Mouse (Mus musculus) forebrain, postnatal 0 days (tissue): Measurements from ENCODE around the gene Hdac4. TPM values are rescaled to one million over a fixed set of nuclear protein-coding genes. Genes with fewer than 3 reads are reported as not detected.

Experiments
- ATAC-seq: fragments of 200-750 bp; cut with Nextera tagmentation; 2 replicates; pipeline ENCODE4 v1.8.0; 2017; ENCODE audit warnings: mild to moderate bottlenecking, moderate library complexity
- DNase-seq: peaks from one replicate; pipeline ENCODE4 v3.0.0-alpha.2; 2015
- H3K27ac ChIP-seq: fragments of 300-500 bp; sonication (generic); 2 replicates; pipeline ENCODE4 v1.5.1; 2014; ENCODE audit warnings: low read depth, mild to moderate bottlenecking, antibody characterized with exemption, low read length, moderate library complexity, mixed read lengths
- H3K27me3 ChIP-seq: fragments of 300-500 bp; sonication (generic); 2 replicates; pipeline ENCODE4 v1.6.1; 2014; ENCODE audit warnings: mild to moderate bottlenecking, low read length, mixed read lengths; ENCODE audit not compliant: insufficient read depth
- H3K36me3 ChIP-seq: fragments of 300-500 bp; sonication (generic); 2 replicates; pipeline ENCODE4 v1.6.1; 2014; ENCODE audit warnings: mild to moderate bottlenecking, moderate library complexity; ENCODE audit not compliant: insufficient read depth
- H3K4me1 ChIP-seq: fragments of 300-500 bp; sonication (generic); 2 replicates; pipeline ENCODE4 v1.6.1; 2014; ENCODE audit warnings: antibody characterized with exemption; ENCODE audit not compliant: insufficient read depth
- H3K4me2 ChIP-seq: fragments of 300-500 bp; sonication (generic); 2 replicates; pipeline ENCODE4 v1.6.1; 2014; ENCODE audit warnings: low read depth, mild to moderate bottlenecking, moderate library complexity
- H3K4me3 ChIP-seq: fragments of 300-500 bp; sonication (generic); 2 replicates; pipeline ENCODE4 v1.5.1; 2014; ENCODE audit warnings: low read depth, low read length, mixed read lengths
- H3K9ac ChIP-seq: fragments of 300-500 bp; sonication (generic); 2 replicates; pipeline ENCODE4 v1.6.1; 2014; ENCODE audit warnings: mild to moderate bottlenecking
- H3K9me3 ChIP-seq: fragments of 300-500 bp; sonication (generic); 2 replicates; pipeline ENCODE4 v1.6.1; 2016; ENCODE audit warnings: low read length
- CTCF ChIP-seq: sonication (generic); IDR thresholded peaks from 2 replicates; pipeline ENCODE4 v1.5.1; 2016; ENCODE audit warnings: antibody characterized with exemption, control low read depth, low read depth
- WGBS: fragments of 180-500 bp; shearing (Covaris S2); extraction: QIAGEN DNeasy Blood & Tissue Kit; methylation state at CpG from one replicate; pipeline ENCODE4 v1.1.7; 2014; 5-methylcytosine and 5-hydroxymethylcytosine counted together
- polyA plus RNA-seq: library from polyadenylated mRNA; unstranded; fragments of >200 nt; fragmentation: Nextera tagmentation; extraction: Ambion mirVana; gene quantifications from 2 replicates; pipeline ENCODE4 v1.2.1, GENCODE M21; 2015
- total RNA-seq: library from RNA; depleted of rRNA; stranded (reverse); fragments of >200 nt; gene quantifications from 2 replicates; pipeline ENCODE4 v1.2.3, GENCODE M21; 2014

Gene Hdac4
- total and polyA plus RNA-seq, 2 experiments from 2014 or later: 21.3 to 57.0 TPM

DNA sequence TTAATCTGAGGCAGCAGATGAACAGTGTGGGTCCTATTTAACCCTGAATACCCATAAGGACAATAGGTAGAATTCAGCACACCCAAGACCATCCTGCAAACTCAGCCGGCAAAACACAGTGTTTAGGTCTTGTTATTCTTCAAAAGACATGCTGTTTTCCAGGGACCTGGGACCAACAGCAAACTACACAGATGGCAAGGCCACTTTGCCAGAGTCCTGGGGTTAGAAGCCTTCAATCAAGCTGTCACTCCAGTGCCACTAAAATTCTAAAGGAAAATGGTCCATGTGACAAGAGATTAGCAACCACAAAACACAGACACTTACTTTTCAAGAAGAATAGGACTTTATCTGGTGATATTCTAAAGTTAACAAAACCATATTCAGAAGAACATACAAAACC is 86.3 kb downstream of the Hdac4 start:
- no peak overlapping the region for H3K4me3 ChIP-seq
- no peaks in the 10 kb centered on the region for H3K4me1 ChIP-seq
- no peak for TF ChIP-seq CTCF
- DNase-seq (no peak), ATAC-seq (no peak)
- no peaks in the 10 kb centered on the region for H3K27me3 ChIP-seq
- H3K9ac ChIP-seq: no peak overlapping the region
- H3K27ac ChIP-seq: no peak overlapping the region
- WGBS: 20% methylated on average over 1 of the region's 1 CpGs
- H3K9me3 ChIP-seq: no peaks in the 10 kb centered on the region
- H3K4me2 ChIP-seq: no peak overlapping the region
- no peaks in the 10 kb centered on the region for H3K36me3 ChIP-seq

GRCm38 (mm10) chr1:92108556-92108955 is 86.9 kb downstream of the Hdac4 start:
- WGBS: 85% methylated on average over 2 of the region's 2 CpGs
- no peaks in the 10 kb centered on the region for H3K36me3 ChIP-seq
- H3K4me3 ChIP-seq: no peak overlapping the region
- H3K4me1 ChIP-seq: no peaks in the 10 kb centered on the region
- no peak overlapping the region for H3K4me2 ChIP-seq
- DNase-seq (no peak), ATAC-seq (no peak)
- no peaks in the 10 kb centered on the region for H3K9me3 ChIP-seq
- no peak overlapping the region for H3K9ac ChIP-seq
- TF ChIP-seq CTCF: no peak
- no peak overlapping the region for H3K27ac ChIP-seq
- H3K27me3 ChIP-seq: no peaks in the 10 kb centered on the region

GRCm38 (mm10) chr1:92107996-92108395 is 87.5 kb downstream of the Hdac4 start:
- DNase-seq: no peak
- H3K4me3 ChIP-seq: no peak overlapping the region
- H3K27me3 ChIP-seq: no peaks in the 10 kb centered on the region
- TF ChIP-seq CTCF: no peak
- H3K4me1 ChIP-seq: no peaks in the 10 kb centered on the region
- no peak for ATAC-seq
- H3K9me3 ChIP-seq: no peaks in the 10 kb centered on the region
- no peak overlapping the region for H3K27ac ChIP-seq
- H3K9ac ChIP-seq: no peak overlapping the region
- WGBS: 90% methylated on average over 2 of the region's 2 CpGs
- H3K36me3 ChIP-seq: no peaks in the 10 kb centered on the region
- H3K4me2 ChIP-seq: no peak overlapping the region

- no peak for ATAC-seq
- Histone ChIP-seq H3K27ac (no peak overlapping the region), H3K9me3 (no peaks in the 10 kb centered on the region), H3K36me3 (no peaks in the 10 kb centered on the region), H3K9ac (no peak overlapping the region), H3K27me3 (no peaks in the 10 kb centered on the region), H3K4me2 (no peak overlapping the region), H3K4me1 (no peaks in the 10 kb centered on the region), H3K4me3 (no peak overlapping the region)
- no peak for DNase-seq
- 88% methylated on average over 2 of the region's 2 CpGs for WGBS
- TF ChIP-seq CTCF: no peak
Measured at GRCm38 (mm10) chr1:92107521-92107920, 88.0 kb downstream of the Hdac4 start.

DNA sequence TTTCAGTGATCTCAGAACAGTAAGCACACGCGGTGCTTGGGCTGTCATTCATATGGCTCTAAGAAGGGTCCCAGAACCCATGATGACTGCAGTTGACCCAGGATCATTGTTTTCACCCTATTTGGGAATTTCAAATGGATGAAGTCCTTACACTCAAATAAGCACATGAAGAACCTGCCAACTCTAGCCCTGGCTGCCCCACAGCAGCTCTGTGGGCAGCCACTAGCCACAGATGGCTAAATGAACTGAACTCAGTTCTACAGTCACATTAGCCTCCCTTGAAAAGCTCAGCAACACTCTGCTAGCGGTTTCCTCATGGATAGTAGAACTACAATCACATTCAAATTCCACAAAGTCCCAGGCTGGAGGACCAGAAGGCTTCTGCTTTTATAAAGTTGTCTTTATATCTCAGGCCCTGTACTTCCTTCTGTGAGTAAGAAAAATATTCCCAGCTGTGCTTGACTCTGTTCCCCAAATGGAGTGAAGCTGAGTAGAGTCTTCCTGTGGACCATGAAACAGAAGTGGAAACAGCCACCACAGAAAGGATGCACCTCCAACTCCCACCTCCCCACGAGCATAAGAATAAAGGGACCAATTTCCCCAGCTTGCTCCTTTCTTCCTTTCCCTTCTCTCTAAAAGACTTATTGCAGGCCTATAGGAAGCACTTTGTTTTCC is 88.9 kb downstream of the Hdac4 start:
- DNase-seq: no peak
- WGBS: 77% methylated on average over 4 of the region's 4 CpGs
- no peaks in the 10 kb centered on the region for H3K27me3 ChIP-seq
- TF ChIP-seq CTCF: no peak
- ATAC-seq: no peak
- H3K9me3 ChIP-seq: no peaks in the 10 kb centered on the region
- no peak overlapping the region for H3K4me2 ChIP-seq
- H3K27ac ChIP-seq: no peak overlapping the region
- H3K4me3 ChIP-seq: no peak overlapping the region
- no peaks in the 10 kb centered on the region for H3K4me1 ChIP-seq
- no peaks in the 10 kb centered on the region for H3K36me3 ChIP-seq
- H3K9ac ChIP-seq: no peak overlapping the region

DNA sequence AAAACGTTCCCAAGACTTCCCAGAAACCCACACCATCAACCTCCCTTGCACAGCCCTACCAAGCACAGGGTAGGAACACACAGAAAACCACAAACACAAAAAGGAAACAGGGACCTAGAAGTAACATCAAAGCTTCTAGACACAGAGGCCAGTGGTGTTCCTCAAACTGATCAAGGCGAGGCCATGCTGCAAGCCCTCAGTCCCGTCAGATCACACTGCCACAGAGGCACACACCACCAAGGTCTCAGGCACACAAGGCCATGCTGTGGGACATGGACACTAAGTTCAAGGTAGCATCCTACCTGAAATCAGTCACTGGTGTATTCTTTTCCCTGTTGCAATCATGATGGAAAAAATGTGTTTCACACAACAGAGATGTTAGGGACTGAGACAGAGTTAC is 90.8 kb downstream of the Hdac4 start:
- H3K27ac ChIP-seq: no peak overlapping the region
- H3K36me3 ChIP-seq: no peaks in the 10 kb centered on the region
- WGBS: 89% methylated on average over 3 of the region's 3 CpGs
- H3K4me2 ChIP-seq: no peak overlapping the region
- peaks cover 8% of the 10 kb centered on the region for H3K4me1 ChIP-seq
- DNase-seq (no peak), ATAC-seq (no peak)
- H3K4me3 ChIP-seq: no peak overlapping the region
- no peak overlapping the region for H3K9ac ChIP-seq
- TF ChIP-seq CTCF: no peak
- no peaks in the 10 kb centered on the region for H3K9me3 ChIP-seq
- H3K27me3 ChIP-seq: no peaks in the 10 kb centered on the region

GRCm38 (mm10) chr1:92103971-92104370 is 91.5 kb downstream of the Hdac4 start:
- H3K27me3 ChIP-seq: no peaks in the 10 kb centered on the region
- no peak for ATAC-seq

More at GRCm38 (mm10) chr1:92103971-92104370, 91.5 kb downstream of the Hdac4 start:
- Histone ChIP-seq H3K4me3 (no peak overlapping the region), H3K36me3 (no peaks in the 10 kb centered on the region), H3K4me2 (no peak overlapping the region), H3K27ac (no peak overlapping the region), H3K9ac (no peak overlapping the region), H3K4me1 (peaks cover 9% of the 10 kb centered on the region), H3K9me3 (no peaks in the 10 kb centered on the region)
- DNase-seq: no peak
- no peak for TF ChIP-seq CTCF
